Mouse (Mus musculus) heart, embryonic 16.5 days (tissue): ENCODE measurements around the gene Kcnip2. TPM values are rescaled to one million over a fixed set of nuclear protein-coding genes. Genes with fewer than 3 reads are reported as not detected.

Experiments used
- ATAC-seq: fragments of 200-750 bp; cut with Nextera tagmentation; replicated peaks from 2 replicates; pipeline ENCODE4 v1.8.0; 2017; ENCODE audit warnings: moderate number of reproducible peaks; ENCODE audit not compliant: insufficient read depth, low FRiP score; ENCODE audit errors: extremely low read depth
- H3K27ac ChIP-seq: fragments of 300-500 bp; sonication (generic); 2 replicates; pipeline ENCODE4 v1.5.1; 2014; ENCODE audit warnings: mild to moderate bottlenecking, low read length, control low read depth, moderate library complexity
- H3K27me3 ChIP-seq: fragments of 300-500 bp; sonication (generic); 2 replicates; pipeline ENCODE4 v1.6.1; 2014; ENCODE audit warnings: low read length, mixed read lengths; ENCODE audit not compliant: control insufficient read depth, insufficient read depth
- H3K36me3 ChIP-seq: fragments of 300-500 bp; sonication (generic); 2 replicates; pipeline ENCODE4 v1.6.1; 2014; ENCODE audit not compliant: control insufficient read depth, insufficient read depth
- H3K4me1 ChIP-seq: fragments of 300-500 bp; sonication (generic); 2 replicates; pipeline ENCODE4 v1.6.1; 2014; ENCODE audit warnings: low read length, mixed read lengths; ENCODE audit not compliant: control insufficient read depth, insufficient read depth
- H3K4me2 ChIP-seq: fragments of 300-500 bp; sonication (generic); 2 replicates; pipeline ENCODE4 v1.6.1; 2014; ENCODE audit warnings: low read depth, mild to moderate bottlenecking, control low read depth, low read length
- H3K4me3 ChIP-seq: fragments of 300-500 bp; sonication (generic); 2 replicates; pipeline ENCODE4 v1.5.1; 2014; ENCODE audit warnings: mild to moderate bottlenecking, control low read depth, low read length
- H3K9ac ChIP-seq: fragments of 300-500 bp; sonication (generic); 2 replicates; pipeline ENCODE4 v1.6.1; 2014; ENCODE audit warnings: low read length, control low read depth
- H3K9me3 ChIP-seq: fragments of 300-500 bp; sonication (generic); replicated peaks from 2 replicates; pipeline ENCODE4 v1.6.1; 2016; ENCODE audit warnings: low read length; ENCODE audit not compliant: control insufficient read depth
- WGBS: fragments of 180-500 bp; shearing (Covaris S2); extraction: QIAGEN DNeasy Blood & Tissue Kit; methylation state at CpG from one replicate; pipeline ENCODE4 v1.1.7; 2014; 5-methylcytosine and 5-hydroxymethylcytosine counted together
- polyA plus RNA-seq: library from polyadenylated mRNA; unstranded; fragments of >200 nt; fragmentation: Nextera tagmentation; extraction: Ambion mirVana; gene quantifications from 2 replicates; pipeline ENCODE4 v1.2.1, GENCODE M21; 2015

The Kcnip2 gene
- polyA plus RNA-seq, 1 experiment from 2014 or later = 16.6 TPM

- ATAC-seq = peak; percentile 52; the same call in 1 of the 2 replicates
- H3K4me1 ChIP-seq = peaks cover 17% of the 10 kb centered on the region
- H3K4me2 ChIP-seq = no peak overlapping the region
- no peak overlapping the region for H3K4me3 ChIP-seq
- peak overlapping the region; percentile 55; the same call in 1 of the 2 replicates for H3K27ac ChIP-seq
- no peaks in the 10 kb centered on the region for H3K9me3 ChIP-seq
- H3K27me3 ChIP-seq = no peaks in the 10 kb centered on the region
- WGBS = 51% methylated on average over 10 of the region's 10 CpGs
- no peaks in the 10 kb centered on the region for H3K36me3 ChIP-seq
- no peak overlapping the region; the same call in 1 of the 2 replicates for H3K9ac ChIP-seq
These were observed 19.6 kb upstream of the Kcnip2 start for GRCm38 (mm10) chr19:45835490-45835889.

- Histone ChIP-seq H3K36me3 (0 out of 2 replicates have a peak, but pooled peaks cover 2% of the 10 kb centered on the region), H3K4me3 (no peak overlapping the region), H3K9ac (no peak overlapping the region), H3K9me3 (no peaks in the 10 kb centered on the region), H3K4me2 (no peak overlapping the region), H3K4me1 (peaks cover 17% of the 10 kb centered on the region), H3K27ac (no peak overlapping the region), H3K27me3 (no peaks in the 10 kb centered on the region)
- 84% methylated on average over 10 of the region's 10 CpGs for WGBS
- ATAC-seq = no peak
These were observed 17.8 kb upstream of the Kcnip2 start for GRCm38 (mm10) chr19:45833665-45834064.

GRCm38 (mm10) chr19:45830679-45831078 is 14.8 kb upstream of the Kcnip2 start:
- no peak for ATAC-seq
- peaks cover 26% of the 10 kb centered on the region for H3K4me1 ChIP-seq
- WGBS = 46% methylated on average over 2 of the region's 2 CpGs
- no peak overlapping the region for H3K4me2 ChIP-seq
- peaks cover 3% of the 10 kb centered on the region; the same call in 1 of the 2 replicates for H3K9me3 ChIP-seq
- no peak overlapping the region for H3K4me3 ChIP-seq
- H3K36me3 ChIP-seq = 0 out of 2 replicates have a peak, but pooled peaks cover 5% of the 10 kb centered on the region
- no peak overlapping the region for H3K9ac ChIP-seq
- no peaks in the 10 kb centered on the region for H3K27me3 ChIP-seq
- H3K27ac ChIP-seq = no peak overlapping the region

- H3K4me3 ChIP-seq = no peak overlapping the region
- no peaks in the 10 kb centered on the region for H3K27me3 ChIP-seq
- no peak overlapping the region for H3K4me2 ChIP-seq
- WGBS = 94% methylated on average over 3 of the region's 3 CpGs
- H3K4me1 ChIP-seq = peaks cover 25% of the 10 kb centered on the region
- H3K36me3 ChIP-seq = 0 out of 2 replicates have a peak, but pooled peaks cover 5% of the 10 kb centered on the region
- peaks cover 3% of the 10 kb centered on the region; the same call in 1 of the 2 replicates for H3K9me3 ChIP-seq
- ATAC-seq = no peak
- peak overlapping the region; percentile 68; the same call in 1 of the 2 replicates for H3K27ac ChIP-seq
- H3K9ac ChIP-seq = no peak overlapping the region
These were observed 11.9 kb upstream of the Kcnip2 start for GRCm38 (mm10) chr19:45827736-45828135.

GRCm38 (mm10) chr19:45827125-45827524 is 11.3 kb upstream of the Kcnip2 start:
- Histone ChIP-seq H3K4me3 (no peak overlapping the region), H3K27ac (peak overlapping the region; percentile 68), H3K9me3 (peaks cover 3% of the 10 kb centered on the region; the same call in 1 of the 2 replicates), H3K36me3 (0 out of 2 replicates have a peak, but pooled peaks cover 5% of the 10 kb centered on the region), H3K27me3 (no peaks in the 10 kb centered on the region), H3K4me2 (no peak overlapping the region), H3K9ac (no peak overlapping the region), H3K4me1 (peaks cover 25% of the 10 kb centered on the region)
- 48% methylated on average over 5 of the region's 5 CpGs for WGBS
- ATAC-seq = no peak

- H3K27me3 ChIP-seq = no peaks in the 10 kb centered on the region
- peak; percentile 69 for ATAC-seq
- peaks cover 24% of the 10 kb centered on the region for H3K4me1 ChIP-seq
- H3K9ac ChIP-seq = no peak overlapping the region
- no peak overlapping the region for H3K4me2 ChIP-seq
- no peak overlapping the region for H3K4me3 ChIP-seq
- H3K27ac ChIP-seq = peak overlapping the region; percentile 68
- 0 out of 2 replicates have a peak, but pooled peaks cover 5% of the 10 kb centered on the region for H3K36me3 ChIP-seq
- H3K9me3 ChIP-seq = peaks cover 3% of the 10 kb centered on the region; the same call in 1 of the 2 replicates
- 52% methylated on average over 3 of the region's 3 CpGs for WGBS
These were observed 10.3 kb upstream of the Kcnip2 start for GRCm38 (mm10) chr19:45826146-45826545.

- WGBS = 62% methylated on average over 5 of the region's 5 CpGs
- H3K9ac ChIP-seq = no peak overlapping the region
These were observed 6.0 kb upstream of the Kcnip2 start for GRCm38 (mm10) chr19:45821832-45822231.

GRCm38 (mm10) chr19:45817816-45818490 is 2.1 kb upstream of the Kcnip2 start:
- Histone ChIP-seq H3K9ac (no peak overlapping the region), H3K36me3 (no peaks in the 10 kb centered on the region), H3K4me2 (no peak overlapping the region), H3K4me1 (peaks cover 8% of the 10 kb centered on the region; the same call in 1 of the 2 replicates), H3K4me3 (no peak overlapping the region), H3K27ac (no peak overlapping the region), H3K27me3 (peaks cover 5% of the 10 kb centered on the region), H3K9me3 (no peaks in the 10 kb centered on the region)
- ATAC-seq = no peak
- WGBS = 76% methylated on average over 11 of the region's 11 CpGs

More at GRCm38 (mm10) chr19:45821832-45822231, 6.0 kb upstream of the Kcnip2 start:
- Histone ChIP-seq H3K9me3 (no peaks in the 10 kb centered on the region), H3K4me1 (peaks cover 19% of the 10 kb centered on the region), H3K36me3 (no peaks in the 10 kb centered on the region), H3K27ac (no peak overlapping the region), H3K27me3 (no peaks in the 10 kb centered on the region), H3K4me2 (no peak overlapping the region), H3K4me3 (no peak overlapping the region)
- ATAC-seq = no peak

- Histone ChIP-seq H3K4me3 (no peak overlapping the region), H3K27ac (no peak overlapping the region), H3K4me2 (peak overlapping the region; percentile 65), H3K27me3 (peaks cover 5% of the 10 kb centered on the region), H3K36me3 (no peaks in the 10 kb centered on the region), H3K9me3 (no peaks in the 10 kb centered on the region), H3K9ac (peak overlapping the region; percentile 65; the same call in 1 of the 2 replicates), H3K4me1 (peaks cover 17% of the 10 kb centered on the region)
- WGBS = 43% methylated on average over 8 of the region's 8 CpGs
- no peak for ATAC-seq
These were observed 866 bp upstream of the Kcnip2 start for GRCm38 (mm10) chr19:45816727-45817126.
